Mouse (Mus musculus) bone marrow, adult 2 months (tissue): ENCODE data around the gene Pcnx3.

Source experiments
- CTCF ChIP-seq: fragments of 200-500 bp; IDR thresholded peaks from 2 replicates; pipeline ENCODE4 v1.5.1; 2011; ENCODE audit warnings: low read length, control low read depth; ENCODE audit not compliant: control insufficient read depth, insufficient read depth
- POLR2A ChIP-seq: fragments of 200-500 bp; IDR thresholded peaks from 2 replicates; pipeline ENCODE4 v1.6.1; 2011; ENCODE audit warnings: low read depth, mild to moderate bottlenecking, control low read depth, low read length, borderline replicate concordance; ENCODE audit not compliant: control insufficient read depth

- 0 out of 2 replicates have a peak, but pooled peaks have one; percentile 19 for TF ChIP-seq POLR2A
- TF ChIP-seq CTCF = no peak
Observed at GRCm38 (mm10) chr19:5725029-5725707, 36.5 kb upstream of the Pcnx3 start.
